Mouse (Mus musculus) forebrain, embryonic 12.5 days (tissue): ENCODE measurements around the gene Gabbr2. TPM values are rescaled to one million over a fixed set of nuclear protein-coding genes. Genes with fewer than 3 reads are reported as not detected.

Experiments used
- ATAC-seq: fragments of 200-750 bp; cut with Nextera tagmentation; 2 replicates; pipeline ENCODE4 v1.8.0; 2017; ENCODE audit warnings: moderate TSS enrichment; ENCODE audit not compliant: low FRiP score
- H3K27ac ChIP-seq: fragments of 300-500 bp; sonication (generic); 2 replicates; pipeline ENCODE4 v1.5.1; 2016; ENCODE audit warnings: mild to moderate bottlenecking
- H3K27me3 ChIP-seq: fragments of 300-500 bp; sonication (generic); 2 replicates; pipeline ENCODE4 v1.6.1; 2016; ENCODE audit warnings: mild to moderate bottlenecking
- H3K36me3 ChIP-seq: fragments of 300-500 bp; sonication (generic); replicated peaks from 2 replicates; pipeline ENCODE4 v1.6.1; 2016; ENCODE audit warnings: mild to moderate bottlenecking
- H3K4me1 ChIP-seq: fragments of 300-500 bp; sonication (generic); 2 replicates; pipeline ENCODE4 v1.6.1; 2016
- H3K4me2 ChIP-seq: fragments of 300-500 bp; sonication (generic); 2 replicates; pipeline ENCODE4 v1.6.1; 2016; ENCODE audit warnings: mild to moderate bottlenecking, moderate library complexity
- H3K4me3 ChIP-seq: fragments of 300-500 bp; sonication (generic); replicated peaks from 2 replicates; pipeline ENCODE4 v1.5.1; 2016; ENCODE audit warnings: mild to moderate bottlenecking
- H3K9ac ChIP-seq: fragments of 300-500 bp; sonication (generic); 2 replicates; pipeline ENCODE4 v1.6.1; 2016; ENCODE audit warnings: mild to moderate bottlenecking
- H3K9me3 ChIP-seq: fragments of 300-500 bp; sonication (generic); 2 replicates; pipeline ENCODE4 v1.6.1; 2016
- WGBS: fragments of 180-500 bp; shearing (Covaris S2); methylation state at CpG from one replicate; pipeline ENCODE4 v1.1.7; 2016; 5-methylcytosine and 5-hydroxymethylcytosine counted together
- polyA plus RNA-seq: library from polyadenylated mRNA; unstranded; fragments of >200 nt; fragmentation: Nextera tagmentation; extraction: Ambion mirVana; gene quantifications from 2 replicates; pipeline ENCODE4 v1.2.1, GENCODE M21; 2016

Gabbr2 gene
- polyA plus RNA-seq, 1 experiment from 2014 or later: 0.51 TPM

GRCm38 (mm10) chr4:46905152-46905551, 86.5 kb downstream of the Gabbr2 start:
- Histone ChIP-seq H3K9ac (no peak overlapping the region), H3K4me3 (no peak overlapping the region), H3K9me3 (no peaks in the 10 kb centered on the region), H3K36me3 (no peaks in the 10 kb centered on the region), H3K27me3 (no peaks in the 10 kb centered on the region), H3K4me2 (no peak overlapping the region), H3K27ac (no peak overlapping the region), H3K4me1 (no peaks in the 10 kb centered on the region)
- WGBS: 75% methylated on average over 3 of the region's 3 CpGs
- no peak for ATAC-seq

GRCm38 (mm10) chr4:46904129-46904528, 87.5 kb downstream of the Gabbr2 start:
- Histone ChIP-seq H3K4me1 (no peaks in the 10 kb centered on the region), H3K27me3 (peaks cover 6% of the 10 kb centered on the region; the same call in 1 of the 2 replicates), H3K9me3 (no peaks in the 10 kb centered on the region), H3K9ac (no peak overlapping the region), H3K4me3 (no peak overlapping the region), H3K4me2 (no peak overlapping the region), H3K36me3 (no peaks in the 10 kb centered on the region), H3K27ac (no peak overlapping the region)
- WGBS: 89% methylated on average over 12 of the region's 12 CpGs
- ATAC-seq: no peak

GRCm38 (mm10) chr4:46898546-46898945, 93.1 kb downstream of the Gabbr2 start:
- ATAC-seq: no peak
- 37% methylated on average over 4 of the region's 4 CpGs for WGBS
- H3K27ac ChIP-seq: no peak overlapping the region

GRCm38 (mm10) chr4:46897634-46898399, 93.9 kb downstream of the Gabbr2 start:
- no peak overlapping the region for H3K27ac ChIP-seq
- H3K4me3 ChIP-seq: no peak overlapping the region
- H3K36me3 ChIP-seq: no peaks in the 10 kb centered on the region
- H3K27me3 ChIP-seq: peaks cover 38% of the 10 kb centered on the region; the same call in 1 of the 2 replicates
- peak; percentile 61; the same call in 1 of the 2 replicates for ATAC-seq
- peaks cover 11% of the 10 kb centered on the region for H3K4me1 ChIP-seq
- H3K9ac ChIP-seq: no peak overlapping the region
- 35% methylated on average over 18 of the region's 18 CpGs for WGBS
- no peaks in the 10 kb centered on the region for H3K9me3 ChIP-seq
- H3K4me2 ChIP-seq: no peak overlapping the region

More at GRCm38 (mm10) chr4:46898546-46898945, 93.1 kb downstream of the Gabbr2 start:
- peaks cover 38% of the 10 kb centered on the region; the same call in 1 of the 2 replicates for H3K27me3 ChIP-seq
- H3K4me2 ChIP-seq: no peak overlapping the region
- no peak overlapping the region for H3K4me3 ChIP-seq
- no peaks in the 10 kb centered on the region for H3K9me3 ChIP-seq
- H3K4me1 ChIP-seq: peaks cover 11% of the 10 kb centered on the region
- no peak overlapping the region for H3K9ac ChIP-seq
- H3K36me3 ChIP-seq: no peaks in the 10 kb centered on the region

DNA sequence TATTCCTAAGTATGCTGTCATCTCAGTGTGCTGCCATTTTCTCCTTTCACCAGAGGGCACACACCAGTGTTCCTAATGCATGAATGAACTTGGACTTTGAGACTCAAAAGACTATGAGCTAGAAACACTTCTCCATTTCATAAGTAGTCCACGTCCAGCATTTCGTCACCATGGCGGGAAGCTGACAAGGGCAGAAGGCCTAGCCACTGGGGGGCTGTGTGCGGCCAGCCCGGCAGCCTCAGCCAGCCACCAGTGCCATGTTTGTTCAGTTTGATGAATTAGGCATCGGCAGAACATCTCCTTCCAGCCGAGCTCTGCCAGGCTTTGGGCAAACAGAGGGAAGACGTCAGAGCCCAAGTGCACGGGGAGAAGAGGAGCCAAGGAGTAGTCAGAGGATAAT, 97.5 kb downstream of the Gabbr2 start:
- no peaks in the 10 kb centered on the region for H3K36me3 ChIP-seq
- no peak overlapping the region for H3K4me3 ChIP-seq
- H3K27ac ChIP-seq: no peak overlapping the region
- WGBS: 90% methylated on average over 9 of the region's 9 CpGs
- H3K27me3 ChIP-seq: peaks cover 36% of the 10 kb centered on the region; the same call in 1 of the 2 replicates
- H3K4me1 ChIP-seq: peaks cover 11% of the 10 kb centered on the region
- no peak for ATAC-seq
- no peak overlapping the region for H3K4me2 ChIP-seq
- H3K9ac ChIP-seq: no peak overlapping the region
- no peaks in the 10 kb centered on the region for H3K9me3 ChIP-seq

GRCm38 (mm10) chr4:46889175-46889574, 102.5 kb downstream of the Gabbr2 start:
- no peak for ATAC-seq
- H3K4me3 ChIP-seq: no peak overlapping the region
- no peaks in the 10 kb centered on the region for H3K36me3 ChIP-seq
- H3K9me3 ChIP-seq: no peaks in the 10 kb centered on the region
- H3K27ac ChIP-seq: no peak overlapping the region
- H3K4me1 ChIP-seq: peaks cover 5% of the 10 kb centered on the region; the same call in 1 of the 2 replicates
- WGBS: 74% methylated on average over 10 of the region's 10 CpGs
- peaks cover 6% of the 10 kb centered on the region; the same call in 1 of the 2 replicates for H3K27me3 ChIP-seq
- no peak overlapping the region for H3K4me2 ChIP-seq
- no peak overlapping the region for H3K9ac ChIP-seq

- Histone ChIP-seq H3K9ac (no peak overlapping the region), H3K4me1 (peaks cover 14% of the 10 kb centered on the region; the same call in 1 of the 2 replicates), H3K27ac (no peak overlapping the region), H3K9me3 (no peaks in the 10 kb centered on the region), H3K4me2 (no peak overlapping the region), H3K36me3 (no peaks in the 10 kb centered on the region), H3K27me3 (peaks cover 15% of the 10 kb centered on the region; the same call in 1 of the 2 replicates), H3K4me3 (no peak overlapping the region)
- ATAC-seq: no peak
- WGBS: 92% methylated on average over 20 of the region's 20 CpGs
These were observed 105.9 kb downstream of the Gabbr2 start for GRCm38 (mm10) chr4:46885627-46886383.

- H3K9ac ChIP-seq: no peak overlapping the region
- no peaks in the 10 kb centered on the region for H3K9me3 ChIP-seq
- H3K4me2 ChIP-seq: no peak overlapping the region
- 73% methylated on average over 7 of the region's 7 CpGs for WGBS
- no peak overlapping the region for H3K4me3 ChIP-seq
- no peak overlapping the region for H3K27ac ChIP-seq
- ATAC-seq: no peak
- H3K4me1 ChIP-seq: peaks cover 24% of the 10 kb centered on the region
- peaks cover 16% of the 10 kb centered on the region for H3K27me3 ChIP-seq
- no peaks in the 10 kb centered on the region for H3K36me3 ChIP-seq
These were observed 107.5 kb downstream of the Gabbr2 start for GRCm38 (mm10) chr4:46884132-46884531.

- 82% methylated on average over 9 of the region's 9 CpGs for WGBS
- no peak for ATAC-seq
- H3K9ac ChIP-seq: no peak overlapping the region
These were observed 108.1 kb downstream of the Gabbr2 start for GRCm38 (mm10) chr4:46883546-46883945.

GRCm38 (mm10) chr4:46883047-46883446, 108.6 kb downstream of the Gabbr2 start:
- Histone ChIP-seq H3K9me3 (no peaks in the 10 kb centered on the region), H3K27me3 (peaks cover 26% of the 10 kb centered on the region), H3K4me3 (no peak overlapping the region), H3K27ac (no peak overlapping the region), H3K4me2 (no peak overlapping the region), H3K9ac (no peak overlapping the region), H3K4me1 (peaks cover 24% of the 10 kb centered on the region), H3K36me3 (no peaks in the 10 kb centered on the region)
- no peak for ATAC-seq
- WGBS: 57% methylated on average over 10 of the region's 10 CpGs

More at GRCm38 (mm10) chr4:46883546-46883945, 108.1 kb downstream of the Gabbr2 start:
- Histone ChIP-seq H3K27me3 (peaks cover 22% of the 10 kb centered on the region), H3K27ac (no peak overlapping the region), H3K4me1 (peaks cover 24% of the 10 kb centered on the region), H3K36me3 (no peaks in the 10 kb centered on the region), H3K4me2 (no peak overlapping the region), H3K9me3 (no peaks in the 10 kb centered on the region), H3K4me3 (no peak overlapping the region)

- Histone ChIP-seq H3K9me3 (no peaks in the 10 kb centered on the region), H3K27me3 (peaks cover 36% of the 10 kb centered on the region), H3K4me2 (no peak overlapping the region), H3K4me1 (peaks cover 24% of the 10 kb centered on the region), H3K4me3 (no peak overlapping the region), H3K27ac (no peak overlapping the region), H3K9ac (no peak overlapping the region), H3K36me3 (no peaks in the 10 kb centered on the region)
- WGBS: 43% methylated on average over 4 of the region's 4 CpGs
- ATAC-seq: no peak
These were observed 110.4 kb downstream of the Gabbr2 start for GRCm38 (mm10) chr4:46881271-46881670.

- Histone ChIP-seq H3K4me3 (no peak overlapping the region), H3K4me2 (no peak overlapping the region), H3K27ac (no peak overlapping the region), H3K9me3 (no peaks in the 10 kb centered on the region), H3K36me3 (no peaks in the 10 kb centered on the region), H3K27me3 (peaks cover 33% of the 10 kb centered on the region), H3K4me1 (peaks cover 24% of the 10 kb centered on the region), H3K9ac (no peak overlapping the region)
- ATAC-seq: no peak
- whole genome bisulfite sequencing: 35% methylated on average over 4 of the region's 4 CpGs
These were observed 111.7 kb downstream of the Gabbr2 start for GRCm38 (mm10) chr4:46879943-46880342.
